Mouse (Mus musculus) heart, embryonic 13.5 days (tissue): ENCODE measurements around the gene Gm26620. TPM values are rescaled to one million over a fixed set of nuclear protein-coding genes. Genes with fewer than 3 reads are reported as not detected.

Experiments used
- polyA plus RNA-seq: library from polyadenylated mRNA; unstranded; fragments of >200 nt; fragmentation: Nextera tagmentation; extraction: Ambion mirVana; gene quantifications from 2 replicates; pipeline ENCODE4 v1.2.1, GENCODE M21; 2015

Gene Gm26620
- polyA plus RNA-seq, 1 experiment from 2014 or later, result 0.76 TPM

Other genes with a start within 250 kb of the Gm26620 start
- 35.8 and 38.4 TPM in 2 replicates for gene Olfml2b, start 240.5 kb upstream of the Gm26620 start, polyA plus RNA-seq
- gene Atf6, start 17.3 kb upstream of the Gm26620 start, polyA plus RNA-seq, result 10.1 TPM in 2 replicates
- gene Dusp12, start 475 bp downstream of the Gm26620 start, polyA plus RNA-seq, result 24.9 and 30.1 TPM in 2 replicates
- 0.11 TPM in 1 of 2 replicates, not detected in the other for gene Fcrlb, start 27.9 kb downstream of the Gm26620 start, polyA plus RNA-seq
- 0.14 and 0.20 TPM in 2 replicates for gene Fcrla, start 42.5 kb downstream of the Gm26620 start, polyA plus RNA-seq
- gene Fcgr2b, start 91.5 kb downstream of the Gm26620 start, polyA plus RNA-seq, result 0.27 and 0.76 TPM in 2 replicates
- 0.37 and 0.85 TPM in 2 replicates for gene Fcgr4, start 133.9 kb downstream of the Gm26620 start, polyA plus RNA-seq
- gene Fcgr3, start 179.9 kb downstream of the Gm26620 start, polyA plus RNA-seq, result 6.9 and 9.1 TPM in 2 replicates
- gene Cfap126, start 228.9 kb downstream of the Gm26620 start, polyA plus RNA-seq, result 2.8 TPM in 2 replicates